Mouse (Mus musculus) liver, embryonic 16.5 days (tissue): ENCODE results near the gene Lrrc26. TPM values are rescaled to one million over a fixed set of nuclear protein-coding genes. Genes with fewer than 3 reads are reported as not detected.

Experiments
- ATAC-seq: fragments of 200-750 bp; cut with Nextera tagmentation; 2 replicates; pipeline ENCODE4 v1.8.0; 2017; ENCODE audit warnings: low read depth, mild to moderate bottlenecking, moderate number of reproducible peaks, moderate library complexity
- H3K27ac ChIP-seq: fragments of 300-500 bp; sonication (generic); 2 replicates; pipeline ENCODE4 v1.5.1; 2014; ENCODE audit warnings: mild to moderate bottlenecking, low read length
- H3K27me3 ChIP-seq: fragments of 300-500 bp; sonication (generic); 2 replicates; pipeline ENCODE4 v1.6.1; 2014; ENCODE audit warnings: low read depth, low read length, mixed read lengths; ENCODE audit not compliant: control insufficient read depth, insufficient read depth
- H3K36me3 ChIP-seq: fragments of 300-500 bp; sonication (generic); 2 replicates; pipeline ENCODE4 v1.6.1; 2014; ENCODE audit warnings: mild to moderate bottlenecking; ENCODE audit not compliant: control insufficient read depth, insufficient read depth
- H3K4me1 ChIP-seq: fragments of 300-500 bp; sonication (generic); 2 replicates; pipeline ENCODE4 v1.6.1; 2014; ENCODE audit warnings: low read depth, low read length, mixed read lengths; ENCODE audit not compliant: control insufficient read depth
- H3K4me2 ChIP-seq: fragments of 300-500 bp; sonication (generic); 2 replicates; pipeline ENCODE4 v1.6.1; 2014; ENCODE audit warnings: low read depth, low read length, mixed read lengths
- H3K4me3 ChIP-seq: fragments of 300-500 bp; sonication (generic); 2 replicates; pipeline ENCODE4 v1.5.1; 2014; ENCODE audit warnings: low read depth, mild to moderate bottlenecking, low read length
- H3K9ac ChIP-seq: fragments of 300-500 bp; sonication (generic); 2 replicates; pipeline ENCODE4 v1.6.1; 2014; ENCODE audit warnings: low read depth, low read length
- H3K9me3 ChIP-seq: fragments of 300-500 bp; sonication (generic); replicated peaks from 2 replicates; pipeline ENCODE4 v1.6.1; 2016; ENCODE audit warnings: low read length; ENCODE audit not compliant: control insufficient read depth
- WGBS: fragments of 180-500 bp; shearing (Covaris S2); extraction: QIAGEN DNeasy Blood & Tissue Kit; methylation state at CpG from one replicate; pipeline ENCODE4 v1.1.7; 2014; ENCODE audit not compliant: insufficient replicate concordance; 5-methylcytosine and 5-hydroxymethylcytosine counted together
- polyA plus RNA-seq: library from polyadenylated mRNA; unstranded; fragments of >200 nt; fragmentation: Nextera tagmentation; extraction: Ambion mirVana; gene quantifications from 2 replicates; pipeline ENCODE4 v1.2.1, GENCODE M21; 2015

The Lrrc26 gene
- polyA plus RNA-seq, 1 experiment from 2014 or later: not detected

DNA sequence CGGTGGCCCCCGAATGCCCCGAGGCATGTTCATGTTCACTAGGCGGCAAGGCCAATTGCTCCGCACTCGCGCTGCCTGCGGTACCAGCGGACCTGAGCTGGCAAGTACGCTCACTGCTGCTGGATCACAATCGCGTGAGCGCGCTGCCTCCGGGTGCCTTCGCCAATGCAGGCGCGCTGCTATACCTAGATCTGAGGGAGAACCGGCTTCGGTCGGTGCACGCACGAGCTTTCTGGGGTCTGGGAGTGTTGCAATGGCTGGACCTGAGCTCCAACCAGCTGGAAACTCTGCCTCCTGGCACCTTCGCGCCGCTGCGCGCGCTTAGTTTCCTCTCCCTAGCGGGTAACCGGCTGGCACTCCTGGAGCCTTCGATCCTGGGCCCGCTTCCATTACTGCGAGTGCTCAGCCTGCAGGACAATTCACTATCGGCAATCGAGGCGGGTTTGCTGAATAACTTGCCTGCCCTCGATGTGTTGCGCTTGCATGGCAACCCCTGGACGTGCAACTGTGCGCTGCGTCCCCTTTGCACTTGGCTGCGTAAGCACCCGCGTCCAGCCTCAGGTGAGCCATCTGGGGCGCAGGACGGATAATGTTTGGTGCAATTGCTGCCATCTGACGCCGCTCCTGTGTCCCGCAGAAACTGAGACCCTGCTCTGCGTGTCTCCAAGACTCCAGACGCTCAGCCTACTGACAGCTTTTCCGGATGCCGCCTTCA, 543 bp downstream of the Lrrc26 start:
- H3K9ac ChIP-seq: no peak overlapping the region
- H3K4me2 ChIP-seq: no peak overlapping the region
- H3K27me3 ChIP-seq: peaks cover 57% of the 10 kb centered on the region
- ATAC-seq: no peak
- H3K36me3 ChIP-seq: peaks cover under 1% of the 10 kb centered on the region; the same call in 1 of the 2 replicates
- WGBS: 4% methylated on average over 54 of the region's 54 CpGs
- peaks cover 8% of the 10 kb centered on the region for H3K4me1 ChIP-seq
- H3K27ac ChIP-seq: no peak overlapping the region
- no peak overlapping the region for H3K4me3 ChIP-seq
- H3K9me3 ChIP-seq: no peaks in the 10 kb centered on the region

DNA sequence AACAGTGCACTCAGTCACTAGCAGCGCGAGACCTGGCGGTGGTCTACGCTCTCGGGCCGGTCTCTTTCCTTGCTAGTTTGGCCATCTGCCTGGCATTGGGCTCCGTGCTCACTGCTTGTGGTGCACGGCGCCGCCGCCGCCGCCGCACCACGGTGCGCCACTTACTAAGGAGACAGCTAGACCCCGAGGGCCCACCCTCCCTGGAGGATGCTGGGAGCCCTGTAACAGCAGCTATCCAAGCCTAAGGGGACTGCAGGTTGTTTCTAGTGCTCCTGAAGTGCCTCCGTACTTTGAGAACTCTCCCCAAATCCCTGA, 1.1 kb downstream of the Lrrc26 start:
- ATAC-seq: no peak
- H3K9me3 ChIP-seq: no peaks in the 10 kb centered on the region
- H3K9ac ChIP-seq: no peak overlapping the region
- 4% methylated on average over 18 of the region's 18 CpGs for WGBS
- H3K27me3 ChIP-seq: peaks cover 57% of the 10 kb centered on the region
- H3K4me3 ChIP-seq: no peak overlapping the region
- no peak overlapping the region for H3K27ac ChIP-seq
- H3K4me2 ChIP-seq: no peak overlapping the region
- H3K36me3 ChIP-seq: no peaks in the 10 kb centered on the region
- H3K4me1 ChIP-seq: peaks cover 8% of the 10 kb centered on the region

DNA sequence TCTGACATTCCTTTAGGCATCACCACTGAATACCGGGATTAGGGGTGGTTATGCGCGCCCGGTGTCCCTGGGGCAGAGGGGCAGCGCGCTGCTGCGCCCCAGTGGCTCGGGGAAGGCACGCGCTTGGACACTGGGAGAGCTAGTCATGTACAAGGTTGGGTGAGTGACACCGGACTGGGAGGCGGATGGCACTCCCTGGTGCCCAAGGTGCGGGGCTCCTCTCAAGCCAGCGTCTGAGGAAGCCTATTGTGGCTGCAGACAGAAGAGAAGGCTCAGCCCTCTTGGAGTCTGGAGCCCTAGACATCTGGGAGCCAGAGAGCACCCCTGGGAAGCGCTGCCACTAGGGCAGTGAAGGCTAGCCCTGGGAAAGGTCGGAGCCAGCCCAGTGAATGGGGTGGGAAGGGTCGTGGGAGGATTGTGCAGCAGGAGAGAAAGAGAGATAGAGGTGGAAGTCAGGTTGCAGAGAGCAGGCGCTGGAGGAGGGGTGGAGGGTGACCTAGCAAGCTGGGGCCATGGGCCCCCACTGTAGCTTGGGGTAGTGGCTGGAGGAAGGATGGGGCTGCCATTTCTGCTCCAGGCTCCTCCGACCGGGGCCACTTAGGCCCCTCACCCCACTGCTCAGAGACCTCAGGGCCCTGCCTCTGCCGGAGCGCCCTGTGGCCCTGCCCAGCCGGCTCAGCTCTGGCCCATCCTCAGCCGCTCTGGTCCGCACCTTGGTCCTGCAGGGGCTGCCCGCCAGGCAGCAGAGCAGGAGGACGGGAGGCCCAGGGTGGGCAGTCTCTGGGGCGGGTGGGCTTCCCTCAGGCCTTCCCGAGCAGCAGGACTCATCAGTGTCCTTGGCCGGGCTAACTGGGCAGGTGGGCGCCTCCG, 1.7 kb downstream of the Lrrc26 start:
- H3K9me3 ChIP-seq: no peaks in the 10 kb centered on the region
- H3K27ac ChIP-seq: no peak overlapping the region
- H3K36me3 ChIP-seq: no peaks in the 10 kb centered on the region
- H3K4me2 ChIP-seq: 0 out of 2 replicates have a peak overlapping the region, but pooled peaks have one; percentile 50
- H3K9ac ChIP-seq: no peak overlapping the region
- no peak overlapping the region; the same call in 1 of the 2 replicates for H3K4me3 ChIP-seq
- 10% methylated on average over 32 of the region's 32 CpGs for WGBS
- peaks cover 57% of the 10 kb centered on the region for H3K27me3 ChIP-seq
- no peak for ATAC-seq
- H3K4me1 ChIP-seq: peaks cover 3% of the 10 kb centered on the region

DNA sequence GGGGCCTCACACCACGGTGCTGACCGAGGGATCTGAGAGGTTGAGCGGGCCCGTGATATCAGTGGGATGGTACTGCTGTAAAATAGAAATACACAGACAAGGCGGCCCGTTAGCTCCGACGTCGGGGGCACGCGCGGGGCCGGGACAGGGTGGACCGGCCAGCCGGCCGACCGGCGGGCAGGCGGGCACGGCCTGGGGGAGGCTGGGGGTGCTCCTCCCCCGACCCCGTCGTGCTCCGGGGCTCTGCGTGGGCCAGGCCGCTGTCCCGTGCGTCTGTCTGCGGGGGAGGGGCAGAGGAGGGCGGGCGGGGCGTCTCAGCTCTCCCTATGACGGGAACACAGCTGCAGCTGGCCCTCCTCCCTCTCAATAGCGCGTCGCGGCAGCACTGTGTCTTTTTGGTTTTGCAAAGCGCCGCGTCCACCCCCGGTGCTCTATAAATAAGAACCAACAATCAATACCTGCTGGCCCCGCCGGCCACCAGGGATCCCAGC, 2.4 kb downstream of the Lrrc26 start:
- no peak overlapping the region; the same call in 1 of the 2 replicates for H3K9ac ChIP-seq
- H3K4me3 ChIP-seq: peak overlapping the region; percentile 34
- H3K36me3 ChIP-seq: no peaks in the 10 kb centered on the region
- WGBS: 5% methylated on average over 35 of the region's 43 CpGs
- H3K27ac ChIP-seq: no peak overlapping the region
- peaks cover 2% of the 10 kb centered on the region for H3K4me1 ChIP-seq
- ATAC-seq: no peak
- no peaks in the 10 kb centered on the region for H3K9me3 ChIP-seq
- H3K4me2 ChIP-seq: peak overlapping the region; percentile 50
- H3K27me3 ChIP-seq: peaks cover 57% of the 10 kb centered on the region

DNA sequence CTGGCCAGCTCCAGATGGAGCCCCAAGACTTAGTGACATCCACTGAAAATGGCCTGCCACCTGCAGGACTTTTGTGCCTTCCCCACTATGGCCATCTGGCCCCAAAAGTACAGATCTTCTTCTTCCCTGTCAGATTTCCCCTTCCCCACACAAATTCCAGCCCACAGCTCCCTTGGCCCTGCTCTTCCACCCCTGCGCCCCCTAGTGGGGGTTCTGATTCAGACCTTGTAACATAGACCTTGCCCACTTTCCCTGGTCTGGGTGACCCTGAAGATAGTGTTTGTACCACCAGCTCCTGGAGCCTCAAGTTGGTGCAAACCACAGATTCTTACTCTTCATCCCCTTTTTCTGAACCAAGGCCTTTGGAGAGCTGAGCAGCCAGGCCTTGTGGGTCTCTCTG, 3.1 kb downstream of the Lrrc26 start:
- Histone ChIP-seq H3K27ac (no peak overlapping the region), H3K27me3 (peaks cover 57% of the 10 kb centered on the region), H3K4me2 (no peak overlapping the region), H3K4me1 (peaks cover 2% of the 10 kb centered on the region), H3K36me3 (no peaks in the 10 kb centered on the region), H3K4me3 (no peak overlapping the region), H3K9me3 (no peaks in the 10 kb centered on the region), H3K9ac (no peak overlapping the region)
- no peak for ATAC-seq
- 0% methylated on average over 1 of the region's 1 CpGs for WGBS

- Histone ChIP-seq H3K27me3 (peaks cover 50% of the 10 kb centered on the region), H3K9me3 (no peaks in the 10 kb centered on the region), H3K4me1 (peaks cover 2% of the 10 kb centered on the region), H3K36me3 (no peaks in the 10 kb centered on the region), H3K4me2 (no peak overlapping the region), H3K9ac (no peak overlapping the region), H3K4me3 (no peak overlapping the region), H3K27ac (no peak overlapping the region)
- no peak for ATAC-seq
- 56% methylated on average over 9 of the region's 9 CpGs for WGBS
Measured at GRCm38 (mm10) chr2:25293706-25294105, 4.0 kb downstream of the Lrrc26 start.

DNA sequence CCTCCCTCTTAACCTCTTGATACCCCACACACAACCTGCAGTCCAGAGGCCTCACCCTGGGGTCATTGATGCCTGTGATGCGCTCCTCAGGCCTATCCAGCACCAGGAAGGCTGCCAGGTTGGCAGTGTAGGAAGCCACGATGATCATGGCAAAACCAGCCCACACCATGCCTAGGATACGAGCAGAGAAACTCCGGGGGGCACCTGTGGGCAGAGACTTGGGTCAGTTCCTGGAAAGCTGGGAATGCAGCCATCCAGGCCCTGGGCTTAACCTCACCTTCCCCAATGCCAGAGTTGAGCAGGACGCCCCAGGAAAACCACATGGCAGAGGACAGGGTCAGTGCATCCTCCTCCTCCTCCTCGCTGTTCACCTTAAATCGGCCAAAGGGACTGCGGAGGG, 7.4 kb downstream of the Lrrc26 start:
- 61% methylated on average over 8 of the region's 8 CpGs for WGBS
- Histone ChIP-seq H3K9me3 (no peaks in the 10 kb centered on the region), H3K4me2 (no peak overlapping the region), H3K36me3 (no peaks in the 10 kb centered on the region), H3K4me3 (no peak overlapping the region), H3K9ac (no peak overlapping the region), H3K27ac (no peak overlapping the region), H3K27me3 (peaks cover 16% of the 10 kb centered on the region), H3K4me1 (peaks cover 1% of the 10 kb centered on the region)
- ATAC-seq: no peak

DNA sequence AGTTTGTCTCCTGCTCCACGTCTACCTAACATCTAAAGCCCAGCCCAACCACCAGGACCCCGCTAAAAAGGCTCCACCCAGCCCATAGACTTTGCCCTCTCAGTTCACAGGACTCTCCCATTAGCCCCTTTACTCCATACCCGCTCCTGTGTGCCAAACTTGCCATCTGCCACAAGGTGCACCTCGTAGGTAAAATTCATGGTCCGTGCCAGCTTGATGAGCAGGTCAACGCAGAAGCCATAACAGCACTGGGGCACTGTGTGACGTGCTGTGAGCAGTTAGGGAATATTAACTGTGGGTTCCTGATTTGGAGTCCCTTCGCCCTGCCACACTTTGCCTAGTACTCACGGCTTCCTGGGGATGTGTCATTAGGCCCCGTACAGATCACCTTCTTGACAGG, 8.3 kb downstream of the Lrrc26 start:
- Histone ChIP-seq H3K9me3 (no peaks in the 10 kb centered on the region), H3K4me1 (no peaks in the 10 kb centered on the region), H3K27ac (no peak overlapping the region), H3K27me3 (peaks cover 9% of the 10 kb centered on the region), H3K9ac (no peak overlapping the region), H3K36me3 (no peaks in the 10 kb centered on the region), H3K4me2 (no peak overlapping the region), H3K4me3 (no peak overlapping the region)
- no peak for ATAC-seq
- 60% methylated on average over 10 of the region's 10 CpGs for WGBS

DNA sequence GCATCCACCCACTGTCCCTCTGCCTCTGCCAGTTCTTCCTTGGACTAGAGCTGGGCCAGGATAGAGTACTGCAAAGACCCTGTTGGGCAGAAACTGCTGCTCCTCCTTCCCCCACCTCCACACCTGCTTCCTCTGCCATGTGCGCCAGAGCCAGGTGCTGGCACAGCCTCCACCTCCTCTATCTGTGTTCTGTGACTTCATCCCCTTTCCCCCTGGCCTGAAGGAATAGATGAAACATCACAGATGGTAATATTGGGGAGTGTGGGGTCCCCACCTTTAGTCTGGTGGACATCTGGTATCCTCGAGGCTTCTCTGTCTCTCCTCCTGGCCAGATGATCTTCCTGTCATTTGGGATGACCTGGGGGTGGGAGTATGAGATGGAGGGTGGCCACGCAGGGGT, 13.7 kb downstream of the Lrrc26 start:
- H3K36me3 ChIP-seq: no peaks in the 10 kb centered on the region

More for the DNA sequence above, 13.7 kb downstream of the Lrrc26 start:
- Histone ChIP-seq H3K27me3 (peaks cover 39% of the 10 kb centered on the region), H3K9me3 (no peaks in the 10 kb centered on the region), H3K4me1 (no peaks in the 10 kb centered on the region), H3K4me3 (no peak overlapping the region), H3K4me2 (no peak overlapping the region), H3K27ac (no peak overlapping the region), H3K9ac (no peak overlapping the region)
- 39% methylated on average over 3 of the region's 3 CpGs for WGBS
- ATAC-seq: no peak
